Mouse (Mus musculus) heart, postnatal 0 days (tissue): Measurements from ENCODE around the gene Map4k5. TPM values are rescaled to one million over a fixed set of nuclear protein-coding genes. Genes with fewer than 3 reads are reported as not detected.
A peak's percentile ranks its signal among the peaks of the same experiment; 100 is the strongest.

Experiments
- ATAC-seq: fragments of 200-750 bp; cut with Nextera tagmentation; 2 replicates; pipeline ENCODE4 v1.8.0; 2017; ENCODE audit warnings: low read depth, moderate number of reproducible peaks, moderate library complexity; ENCODE audit not compliant: insufficient read depth
- DNase-seq: peaks from one replicate; pipeline ENCODE4 v3.0.0-alpha.2; 2016; ENCODE audit warnings: low spot score
- H3K27ac ChIP-seq: fragments of 300-500 bp; sonication (generic); 2 replicates; pipeline ENCODE4 v1.5.1; 2014; ENCODE audit warnings: low read depth, mild to moderate bottlenecking
- H3K27me3 ChIP-seq: fragments of 300-500 bp; sonication (generic); 2 replicates; pipeline ENCODE4 v1.6.1; 2014; ENCODE audit warnings: low read length, mixed read lengths; ENCODE audit not compliant: control insufficient read depth, insufficient read depth
- H3K36me3 ChIP-seq: fragments of 300-500 bp; sonication (generic); replicated peaks from 2 replicates; pipeline ENCODE4 v1.6.1; 2014; ENCODE audit warnings: low read length, mixed read lengths; ENCODE audit not compliant: control insufficient read depth, insufficient read depth
- H3K4me1 ChIP-seq: fragments of 300-500 bp; sonication (generic); 2 replicates; pipeline ENCODE4 v1.6.1; 2014; ENCODE audit warnings: antibody characterized with exemption; ENCODE audit not compliant: control insufficient read depth, insufficient read depth
- H3K4me2 ChIP-seq: fragments of 300-500 bp; sonication (generic); 2 replicates; pipeline ENCODE4 v1.6.1; 2014; ENCODE audit warnings: low read depth, mild to moderate bottlenecking, low read length, moderate library complexity
- H3K4me3 ChIP-seq: fragments of 300-500 bp; sonication (generic); 2 replicates; pipeline ENCODE4 v1.5.1; 2014; ENCODE audit warnings: low read depth, low read length
- H3K9ac ChIP-seq: fragments of 300-500 bp; sonication (generic); replicated peaks from 2 replicates; pipeline ENCODE4 v1.6.1; 2014; ENCODE audit warnings: low read depth, low read length, mixed read lengths
- H3K9me3 ChIP-seq: fragments of 300-500 bp; sonication (generic); replicated peaks from 2 replicates; pipeline ENCODE4 v1.6.1; 2016; ENCODE audit warnings: low read length; ENCODE audit not compliant: control insufficient read depth
- CTCF ChIP-seq: IDR thresholded peaks from 2 replicates; pipeline ENCODE4 v1.5.1; 2016; ENCODE audit warnings: antibody characterized with exemption, control low read depth, low read depth
- EP300 ChIP-seq: IDR thresholded peaks from 2 replicates; pipeline ENCODE4 v1.6.1; 2016; ENCODE audit warnings: antibody characterized with exemption, low read depth
- WGBS: fragments of 180-500 bp; shearing (Covaris S2); extraction: QIAGEN DNeasy Blood & Tissue Kit; methylation state at CpG from one replicate; pipeline ENCODE4 v1.1.7; 2014; 5-methylcytosine and 5-hydroxymethylcytosine counted together
- polyA plus RNA-seq: library from polyadenylated mRNA; unstranded; fragments of >200 nt; fragmentation: Nextera tagmentation; extraction: Ambion mirVana; gene quantifications from 2 replicates; pipeline ENCODE4 v1.2.1, GENCODE M21; 2015
- total RNA-seq: library from RNA; depleted of rRNA; stranded (reverse); fragments of >200 nt; gene quantifications from 2 replicates; pipeline ENCODE4 v1.2.3, GENCODE M21; 2014; ENCODE audit warnings: low replicate concordance; rRNA removed

The Map4k5 gene
- total RNA-seq, result 51.0 and 55.8 TPM in 2 replicates
- polyA plus RNA-seq, result 19.1 and 20.2 TPM in 2 replicates

GRCm38 (mm10) chr12:69892371-69893251, at the start of gene Map4k5, which contains the start of gene Atl1:
Map4k5 (minus strand) TSS chr12:69893200.
Atl1 (plus strand) TSS chr12:69892614.
- WGBS, result under 1% methylated on average over 105 of the region's 118 CpGs
- ATAC-seq, result peak; percentile 94
- Histone ChIP-seq H3K9me3 (no peaks in the 10 kb centered on the region), H3K4me1 (peaks cover 37% of the 10 kb centered on the region), H3K27ac (peak within 1 kb of the TSS; percentile 96), H3K9ac (peak within 1 kb of the TSS; percentile 91), H3K27me3 (no peaks in the 10 kb centered on the region), H3K4me2 (peak within 1 kb of the TSS; percentile 62), H3K4me3 (peak within 1 kb of the TSS; percentile 89), H3K36me3 (no peaks in the 10 kb centered on the region)
- TF ChIP-seq EP300 (peak; percentile 38; the same call in 1 of the 2 replicates), CTCF (peak; percentile 59)
- peak; percentile 88 for DNase-seq

GRCm38 (mm10) chr12:69941655-69942329, 48.8 kb upstream of the Map4k5 start:
- no peak overlapping the region for H3K4me3 ChIP-seq
- ATAC-seq, result no peak
- TF ChIP-seq EP300 (no peak), CTCF (no peak)
- no peak overlapping the region for H3K9ac ChIP-seq
- peaks cover 6% of the 10 kb centered on the region; the same call in 1 of the 2 replicates for H3K36me3 ChIP-seq
- H3K27me3 ChIP-seq, result no peaks in the 10 kb centered on the region
- H3K27ac ChIP-seq, result no peak overlapping the region
- H3K4me1 ChIP-seq, result peaks cover 7% of the 10 kb centered on the region
- H3K4me2 ChIP-seq, result no peak overlapping the region
- no peak for DNase-seq
- no peaks in the 10 kb centered on the region for H3K9me3 ChIP-seq
- 37% methylated on average over 1 of the region's 1 CpGs for WGBS

GRCm38 (mm10) chr12:69939291-69939690, 46.3 kb upstream of the Map4k5 start:
- TF ChIP-seq CTCF, result 0 out of 2 replicates have a peak, but pooled peaks have one; percentile 0
- no peak for TF ChIP-seq EP300
- no peak for DNase-seq
- Histone ChIP-seq H3K4me1 (peaks cover 5% of the 10 kb centered on the region; the same call in 1 of the 2 replicates), H3K4me3 (no peak overlapping the region), H3K9me3 (no peaks in the 10 kb centered on the region), H3K27me3 (no peaks in the 10 kb centered on the region), H3K9ac (no peak overlapping the region), H3K27ac (no peak overlapping the region), H3K36me3 (peaks cover 6% of the 10 kb centered on the region; the same call in 1 of the 2 replicates), H3K4me2 (no peak overlapping the region)
- no peak for ATAC-seq
- WGBS, result 59% methylated on average over 2 of the region's 2 CpGs

- no peak for DNase-seq
- TF ChIP-seq CTCF (no peak), EP300 (no peak)
- Histone ChIP-seq H3K36me3 (peaks cover 6% of the 10 kb centered on the region; the same call in 1 of the 2 replicates), H3K27ac (no peak overlapping the region), H3K9me3 (no peaks in the 10 kb centered on the region), H3K4me2 (no peak overlapping the region), H3K27me3 (no peaks in the 10 kb centered on the region), H3K4me1 (peaks cover 5% of the 10 kb centered on the region; the same call in 1 of the 2 replicates), H3K4me3 (no peak overlapping the region), H3K9ac (no peak overlapping the region)
- 79% methylated on average over 5 of the region's 5 CpGs for WGBS
- ATAC-seq, result no peak
Measured at GRCm38 (mm10) chr12:69937731-69938130, 44.7 kb upstream of the Map4k5 start.

- H3K27me3 ChIP-seq, result no peaks in the 10 kb centered on the region
- H3K27ac ChIP-seq, result no peak overlapping the region
- H3K9me3 ChIP-seq, result no peaks in the 10 kb centered on the region
- no peaks in the 10 kb centered on the region for H3K36me3 ChIP-seq
- TF ChIP-seq CTCF (no peak), EP300 (no peak)
- H3K4me1 ChIP-seq, result no peaks in the 10 kb centered on the region
- ATAC-seq, result no peak
- DNase-seq, result no peak
- no peak overlapping the region for H3K4me2 ChIP-seq
- no peak overlapping the region for H3K4me3 ChIP-seq
- WGBS, result 31% methylated on average over 7 of the region's 7 CpGs
- no peak overlapping the region for H3K9ac ChIP-seq
Measured at GRCm38 (mm10) chr12:69926716-69927115, 33.7 kb upstream of the Map4k5 start.
